Mouse (Mus musculus) ES-Bruce4 (cell line): Measurements from ENCODE around the gene Pik3r6.

Experiments used
- CTCF ChIP-seq: IDR thresholded peaks from one replicate; pipeline ENCODE4 v1.8.1; 2011; ENCODE audit warnings: low read depth, low read length
- EP300 ChIP-seq: IDR thresholded peaks from 2 replicates; pipeline ENCODE4 v1.6.1; 2011; ENCODE audit warnings: low read depth, low read length; ENCODE audit not compliant: insufficient read depth
- POLR2A ChIP-seq: IDR thresholded peaks from one replicate; pipeline ENCODE4 v1.8.1; 2011; ENCODE audit warnings: low read length; ENCODE audit not compliant: insufficient read depth

GRCm38 (mm10) chr11:68467441-68467840 lies 35.4 kb upstream of the Pik3r6 start:
- TF ChIP-seq POLR2A (no peak), EP300 (no peak), CTCF (no peak)
